Mouse (Mus musculus) G1E (cell line): ENCODE measurements around the gene Prmt1. TPM values are rescaled to one million over a fixed set of nuclear protein-coding genes. Genes with fewer than 3 reads are reported as not detected.

Experiments used
- ATAC-seq: 2 replicates; pipeline ENCODE4 v1.8.0; 2016; ENCODE audit warnings: mild to moderate bottlenecking; ENCODE audit not compliant: insufficient number of reproducible peaks, poor library complexity, low FRiP score, severe bottlenecking; ENCODE audit errors: extremely low read depth
- DNase-seq: peaks from one replicate; pipeline ENCODE4 v3.0.0; 2012; ENCODE audit warnings: low spot score
- H3K27me3 ChIP-seq: 2 replicates; pipeline ENCODE4 v1.6.1; 2012; ENCODE audit warnings: mild to moderate bottlenecking, low read length, inconsistent platforms; ENCODE audit not compliant: insufficient read depth
- H3K36me3 ChIP-seq: replicated peaks from 2 replicates; pipeline ENCODE3; 2012; ENCODE audit warnings: mild to moderate bottlenecking, inconsistent platforms
- H3K4me1 ChIP-seq: 2 replicates; pipeline ENCODE4 v1.6.1; 2012; ENCODE audit warnings: low read depth, low read length, inconsistent platforms, mixed read lengths; ENCODE audit not compliant: insufficient read depth
- H3K4me3 ChIP-seq: 2 replicates; pipeline ENCODE4 v1.5.1; 2012; ENCODE audit warnings: low read depth, mild to moderate bottlenecking, inconsistent platforms, low read length, moderate library complexity, mixed read lengths
- H3K9me3 ChIP-seq: replicated peaks from 2 replicates; pipeline ENCODE4 v1.6.1; 2012; ENCODE audit warnings: inconsistent platforms
- CTCF ChIP-seq: IDR thresholded peaks from 2 replicates; pipeline ENCODE4 v1.5.1; 2012; ENCODE audit warnings: low read depth, low read length, inconsistent platforms, mixed read lengths
- GATA1 ChIP-seq: IDR thresholded peaks from 2 replicates; pipeline ENCODE4 v1.6.1; 2012; ENCODE audit warnings: borderline replicate concordance, low read length, inconsistent platforms, mixed read lengths
- GATA2 ChIP-seq: IDR thresholded peaks from 2 replicates; pipeline ENCODE4 v1.6.1; 2012; ENCODE audit warnings: low read depth, low read length, inconsistent platforms, borderline replicate concordance
- POLR2AphosphoS5 ChIP-seq: IDR thresholded peaks from 2 replicates; pipeline ENCODE4 v1.6.1; 2012; ENCODE audit warnings: low read depth, low read length, inconsistent platforms; ENCODE audit not compliant: insufficient replicate concordance
- TAL1 ChIP-seq: conservative IDR thresholded peaks from 2 replicates; pipeline ENCODE4 v1.6.1; 2012; ENCODE audit warnings: low read depth, low read length, inconsistent platforms, mixed read lengths
- polyA plus RNA-seq: library from polyadenylated mRNA; stranded (reverse); fragments of >175 nt; gene quantifications from 2 replicates; pipeline ENCODE4 v1.2.3, GENCODE M21; 2012
- total RNA-seq, 2 experiments: library from RNA; stranded (forward) in 1 of 2; stranded (reverse) in 1 of 2; fragments of 200-1000 nt in 1 of 2; fragments of >200 nt in 1 of 2; fragmentation: Nextera tagmentation in 1 of 2; gene quantifications; 2 replicates each; pipeline ENCODE4 v1.2.3; 2014 to 2017

Gene Prmt1
- total RNA-seq (2014; fragmentation: Nextera tagmentation) (165 and 169 TPM in 2 replicates), total RNA-seq (2017) (97.2 and 113 TPM in 2 replicates), polyA plus RNA-seq (89.5 and 105 TPM in 2 replicates)

DNA sequence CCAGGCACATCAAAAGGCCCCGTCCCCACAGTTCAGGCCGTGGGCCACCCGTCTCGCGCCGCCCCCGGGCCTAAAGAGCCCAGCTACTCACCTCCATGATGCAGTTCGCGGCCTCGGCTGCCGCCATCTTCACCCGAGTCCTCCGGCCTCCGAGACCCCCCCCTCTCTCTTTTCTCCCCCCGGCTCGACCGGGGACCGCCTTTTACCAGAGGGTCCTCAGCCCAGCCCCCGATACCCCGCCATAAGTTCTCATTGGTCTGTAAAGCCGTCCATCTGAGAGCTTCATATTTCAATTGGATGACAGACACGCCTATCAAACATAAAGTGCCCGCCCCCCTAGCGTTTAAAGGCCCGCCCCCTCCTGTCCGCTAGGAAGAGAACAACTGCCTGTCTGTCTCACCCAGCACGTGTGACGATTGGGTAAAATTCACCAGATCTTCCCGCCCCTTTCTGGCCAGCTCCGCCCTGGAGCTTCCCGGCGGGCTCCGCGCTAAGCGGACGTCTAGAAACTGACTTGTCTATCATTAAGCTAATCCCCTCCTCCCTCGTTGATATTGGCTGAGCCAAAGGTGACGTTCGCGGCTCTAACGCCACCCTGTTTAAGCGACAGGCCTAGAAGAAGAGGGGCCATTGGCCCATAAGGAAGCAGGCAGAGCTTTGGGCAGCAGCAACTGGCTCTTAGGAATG is at the start of gene Prmt1:
Prmt1 (minus strand) TSS at position 377 of the 687 bp plus-strand sequence.
- H3K4me1 ChIP-seq, result peaks cover 64% of the 10 kb centered on the region
- H3K36me3 ChIP-seq, result peaks cover 68% of the 10 kb centered on the region
- no peaks in the 10 kb centered on the region for H3K9me3 ChIP-seq
- ATAC-seq (peak; percentile 89), DNase-seq (peak; percentile 99)
- no peaks in the 10 kb centered on the region for H3K27me3 ChIP-seq
- TF ChIP-seq POLR2AphosphoS5 (no peak), GATA1 (no peak), GATA2 (no peak), TAL1 (no peak), CTCF (no peak)
- peak within 1 kb of the TSS; percentile 98 for H3K4me3 ChIP-seq

DNA sequence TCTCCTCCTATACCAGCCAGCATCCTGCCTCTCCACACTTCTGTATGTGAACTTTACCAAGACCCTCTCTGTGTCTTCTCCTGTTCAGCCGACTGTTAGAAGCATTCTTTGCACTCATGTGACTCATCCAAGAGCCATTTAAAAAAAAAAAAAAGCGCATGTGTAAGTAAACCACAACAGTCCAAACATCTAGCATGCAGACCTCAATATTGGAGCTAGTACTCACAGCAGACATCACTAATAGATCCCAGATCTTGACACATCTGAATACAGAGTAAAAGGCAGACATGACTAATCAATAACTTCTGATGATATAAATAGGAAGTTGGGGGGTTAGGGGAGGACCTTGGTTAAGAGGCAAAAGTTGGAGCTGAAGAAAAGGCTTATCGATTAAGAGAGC is 49.3 kb upstream of the Prmt1 start:
- ATAC-seq, result no peak
- no peak overlapping the region for H3K4me3 ChIP-seq
- H3K9me3 ChIP-seq, result no peaks in the 10 kb centered on the region
- H3K36me3 ChIP-seq, result peaks cover 96% of the 10 kb centered on the region
- DNase-seq, result no peak
- TF ChIP-seq GATA2, result no peak
- TF ChIP-seq CTCF, result no peak
- no peak for TF ChIP-seq TAL1
- no peak for TF ChIP-seq GATA1
- peaks cover 8% of the 10 kb centered on the region; the same call in 1 of the 2 replicates for H3K4me1 ChIP-seq
- no peaks in the 10 kb centered on the region for H3K27me3 ChIP-seq

DNA sequence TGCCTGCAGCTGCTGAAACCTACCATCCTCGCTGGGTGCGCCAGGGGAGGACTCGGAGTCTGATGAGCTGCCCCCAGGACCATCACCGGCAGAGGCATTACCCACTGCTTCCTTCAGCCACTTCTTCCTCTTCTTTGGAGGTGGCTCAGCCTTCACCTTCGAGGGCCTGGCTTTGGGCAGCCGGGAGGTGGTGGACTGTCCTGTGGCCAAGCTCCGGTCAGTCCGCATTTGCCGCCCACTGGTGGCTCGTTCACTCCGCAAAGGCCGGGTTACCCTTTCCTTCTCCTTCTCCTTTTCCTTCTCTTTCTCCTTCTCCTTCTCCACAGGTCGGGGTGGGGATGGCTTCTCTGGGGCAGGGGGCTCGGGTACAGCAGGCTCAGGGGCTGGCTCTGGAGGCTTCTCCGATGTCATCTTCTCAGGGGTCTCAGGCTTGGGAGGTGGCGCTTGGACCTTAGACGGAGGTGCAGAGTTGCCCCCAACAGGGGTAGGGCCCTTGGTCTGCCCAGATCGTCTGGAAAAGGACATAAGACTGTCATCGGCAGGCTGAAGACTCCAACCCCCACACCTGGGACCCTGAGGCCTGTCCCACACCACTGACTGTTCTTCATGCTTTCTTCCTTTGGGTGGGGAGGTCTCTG is 47.5 kb upstream of the Prmt1 start:
- H3K4me3 ChIP-seq, result no peak overlapping the region
- peaks cover 8% of the 10 kb centered on the region; the same call in 1 of the 2 replicates for H3K4me1 ChIP-seq
- ATAC-seq (no peak), DNase-seq (no peak)
- TF ChIP-seq POLR2AphosphoS5, result no peak
- TF ChIP-seq GATA2, result no peak
- TF ChIP-seq TAL1, result no peak
- TF ChIP-seq CTCF, result no peak
- no peak for TF ChIP-seq GATA1
- H3K9me3 ChIP-seq, result no peaks in the 10 kb centered on the region
- H3K27me3 ChIP-seq, result no peaks in the 10 kb centered on the region
- peaks cover 97% of the 10 kb centered on the region for H3K36me3 ChIP-seq

DNA sequence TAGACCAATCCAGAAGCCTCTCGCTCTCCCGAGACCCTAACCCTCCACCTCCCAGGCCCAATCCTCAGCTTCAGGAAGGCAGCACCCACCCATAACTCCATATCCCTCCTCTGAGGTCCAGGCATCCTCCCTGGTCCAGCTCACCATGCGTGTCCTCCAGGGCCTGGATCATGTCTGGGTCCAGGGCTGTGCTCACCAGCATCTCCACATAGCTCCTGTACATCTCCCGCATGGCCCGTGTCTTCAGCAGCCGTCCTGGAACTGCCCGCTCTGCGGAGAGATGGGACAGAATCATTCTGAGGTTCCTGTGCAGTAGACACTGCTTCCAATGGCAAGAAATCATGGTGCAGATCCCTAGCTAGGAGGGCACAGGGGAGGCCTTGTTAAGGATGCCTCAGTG is 44.5 kb upstream of the Prmt1 start:
- H3K4me1 ChIP-seq, result 0 out of 2 replicates have a peak, but pooled peaks cover 5% of the 10 kb centered on the region
- H3K9me3 ChIP-seq, result no peaks in the 10 kb centered on the region
- no peak for ATAC-seq
- DNase-seq, result no peak
- peaks cover 96% of the 10 kb centered on the region for H3K36me3 ChIP-seq
- TF ChIP-seq GATA2 (no peak), CTCF (no peak), POLR2AphosphoS5 (no peak), GATA1 (no peak), TAL1 (no peak)
- H3K27me3 ChIP-seq, result no peaks in the 10 kb centered on the region
- H3K4me3 ChIP-seq, result no peak overlapping the region

DNA sequence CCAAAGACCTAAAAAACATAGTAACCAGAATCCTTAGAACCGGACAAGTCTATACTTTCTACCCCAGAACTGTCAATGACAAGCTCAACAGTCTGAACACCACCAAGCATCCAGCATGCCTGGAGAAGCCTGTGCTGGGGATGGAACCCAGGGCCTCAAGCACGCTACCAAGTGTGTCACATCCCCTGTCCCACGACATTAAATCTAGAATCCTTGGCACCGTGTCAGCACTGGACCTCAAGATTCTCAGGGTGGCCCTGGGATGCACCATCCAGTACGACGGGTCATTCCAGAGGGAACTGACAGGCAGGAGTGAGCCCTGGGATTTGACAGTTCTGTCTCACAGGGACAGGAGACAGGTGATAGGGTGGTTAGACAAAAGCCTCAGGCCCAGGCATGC is 43.6 kb upstream of the Prmt1 start:
- no peak overlapping the region for H3K4me3 ChIP-seq
- ATAC-seq, result no peak
- DNase-seq, result no peak
- H3K9me3 ChIP-seq, result no peaks in the 10 kb centered on the region
- no peak for TF ChIP-seq POLR2AphosphoS5
- TF ChIP-seq TAL1, result no peak
- no peak for TF ChIP-seq GATA2
- no peak for TF ChIP-seq CTCF
- TF ChIP-seq GATA1, result no peak
- peaks cover 8% of the 10 kb centered on the region; the same call in 1 of the 2 replicates for H3K4me1 ChIP-seq
- no peaks in the 10 kb centered on the region for H3K27me3 ChIP-seq
- peaks cover 92% of the 10 kb centered on the region for H3K36me3 ChIP-seq

DNA sequence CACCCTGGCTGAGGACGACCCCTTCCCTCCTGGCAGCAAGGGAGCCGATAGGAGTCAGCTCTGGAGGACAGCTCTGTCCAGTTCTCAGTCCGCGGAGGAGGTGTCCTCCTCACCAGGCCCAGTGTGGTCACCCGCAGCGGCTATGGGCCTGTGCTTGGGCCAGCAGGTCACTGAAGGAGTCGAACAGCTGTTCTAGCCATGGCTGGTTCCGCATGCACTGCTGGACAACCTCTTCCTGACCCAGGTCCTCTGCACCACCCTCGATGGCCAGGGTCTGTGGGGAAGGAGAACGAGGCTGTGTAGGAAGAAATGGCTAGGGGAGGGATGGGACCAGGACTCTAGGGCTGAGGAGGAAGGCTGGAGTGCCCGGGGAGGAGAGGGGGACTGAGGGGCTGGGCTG is 42.0 kb upstream of the Prmt1 start:
- no peak for TF ChIP-seq GATA2
- TF ChIP-seq POLR2AphosphoS5, result no peak
- Histone ChIP-seq H3K4me1 (peaks cover 12% of the 10 kb centered on the region; the same call in 1 of the 2 replicates), H3K9me3 (no peaks in the 10 kb centered on the region), H3K4me3 (no peak overlapping the region), H3K36me3 (peaks cover 81% of the 10 kb centered on the region), H3K27me3 (no peaks in the 10 kb centered on the region)
- no peak for ATAC-seq
- DNase-seq, result no peak
